Mouse (Mus musculus) layer of hippocampus, postnatal 36 days (tissue): ENCODE results near the gene L3mbtl2. TPM values are rescaled to one million over a fixed set of nuclear protein-coding genes. Genes with fewer than 3 reads are reported as not detected.
"Not testable (repeated sequence)": the region's sequence is repeated elsewhere in the genome, so short reads cannot be mapped to it uniquely, and the experiment has no call there.

ENCODE experiments used
- DNase-seq, 2 experiments: peaks; one replicate each; pipeline ENCODE4 v3.0.0; 2022
- total RNA-seq, 2 experiments: library from RNA; stranded (reverse); gene quantifications; 2 replicates each; pipeline ENCODE4 v1.2.3; 2021

The L3mbtl2 gene
- total RNA-seq, result 10 to 100 TPM; 34.6 to 37.5 TPM

DNA sequence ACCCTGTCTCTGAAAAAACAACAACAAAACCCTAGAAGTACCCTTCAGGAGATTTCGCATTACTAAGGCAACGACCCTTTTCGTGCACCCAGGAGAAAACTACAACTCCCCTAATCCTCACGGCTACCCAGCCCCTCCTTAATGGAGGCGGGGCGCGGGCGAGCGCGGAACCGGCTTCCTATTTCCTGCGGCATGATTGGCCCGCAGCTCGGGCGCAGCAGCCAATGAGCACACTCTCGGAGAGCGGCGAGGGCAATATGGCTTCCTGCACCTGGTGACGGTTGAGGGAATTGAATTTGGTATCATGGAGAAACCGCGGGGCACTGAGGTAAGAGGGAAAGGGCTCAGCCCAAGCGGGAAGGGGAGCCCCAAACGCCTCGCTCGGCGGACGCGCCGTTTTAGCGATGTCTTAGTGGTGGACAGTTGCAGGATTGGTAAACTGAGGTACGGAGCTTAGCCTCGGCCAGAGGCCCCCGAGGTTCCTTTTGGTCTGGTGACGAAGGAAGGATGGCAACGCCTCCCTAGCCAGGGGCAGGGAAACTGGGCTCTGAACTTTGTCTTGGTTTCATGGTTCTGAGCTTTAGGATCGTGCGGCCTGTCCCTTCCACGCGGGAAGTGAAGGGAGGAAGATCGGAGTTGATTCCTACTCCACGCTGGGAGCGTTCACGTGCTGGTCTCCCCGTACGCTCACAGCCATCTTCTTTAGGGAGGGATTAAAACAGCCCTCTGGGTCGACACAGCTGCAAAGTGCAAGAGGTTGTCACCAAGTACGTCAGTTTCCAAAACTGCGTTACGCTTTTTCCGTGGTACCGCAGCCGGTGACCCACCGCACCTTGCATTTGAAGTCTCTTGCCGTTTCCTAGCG is at the start of gene L3mbtl2:
Gene L3mbtl2, plus strand, starts transcription at position 193 of the 865 bp plus-strand sequence.
- peak; percentile 89 to 91 for DNase-seq

GRCm38 (mm10) chr15:81649516-81650455 is 13.9 kb upstream of the L3mbtl2 start:
- DNase-seq, result no peak

DNA sequence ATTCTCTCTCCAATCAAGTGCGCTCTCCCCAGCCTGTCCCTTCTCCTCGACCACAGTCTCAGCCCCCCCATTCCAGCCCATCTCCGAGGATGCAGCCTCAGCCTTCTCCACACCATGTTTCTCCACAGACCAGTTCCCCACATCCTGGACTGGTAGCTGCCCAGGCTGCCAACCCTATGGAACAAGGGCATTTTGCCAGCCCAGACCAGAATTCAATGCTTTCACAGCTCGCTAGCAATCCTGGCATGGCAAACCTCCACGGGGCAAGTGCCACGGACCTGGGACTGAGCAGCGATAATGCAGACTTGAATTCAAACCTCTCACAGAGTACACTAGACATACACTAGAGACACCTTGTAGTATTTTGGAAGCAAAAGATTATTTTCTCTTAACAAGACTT is 13.1 kb upstream of the L3mbtl2 start:
- DNase-seq, result no peak

GRCm38 (mm10) chr15:81661701-81662100 is 2.0 kb upstream of the L3mbtl2 start:
- no peak for DNase-seq

GRCm38 (mm10) chr15:81663281-81663680 is 408 bp upstream of the L3mbtl2 start:
- peak in 1 of 2 experiments; percentile 13 for DNase-seq

DNA sequence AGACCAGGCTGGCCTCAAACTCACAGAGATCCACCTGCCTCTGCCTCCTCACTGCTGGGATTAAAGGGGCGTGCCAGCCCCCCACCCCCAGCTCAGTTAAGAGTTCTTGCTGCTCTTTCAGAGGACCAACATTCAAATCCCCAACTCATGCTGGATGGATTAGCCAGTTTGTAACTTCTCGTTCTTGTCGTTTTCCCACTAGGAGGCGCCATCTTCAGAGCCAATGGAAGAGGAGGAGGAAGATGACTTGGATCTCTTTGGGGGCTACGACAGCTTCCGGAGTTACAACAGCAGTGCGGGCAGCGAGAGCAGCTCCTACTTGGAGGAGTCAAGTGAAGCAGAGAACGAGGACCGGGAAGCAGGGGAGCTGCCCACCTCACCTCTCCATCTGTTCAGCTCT is 3.3 kb downstream of the L3mbtl2 start:
- no peak for DNase-seq

DNA sequence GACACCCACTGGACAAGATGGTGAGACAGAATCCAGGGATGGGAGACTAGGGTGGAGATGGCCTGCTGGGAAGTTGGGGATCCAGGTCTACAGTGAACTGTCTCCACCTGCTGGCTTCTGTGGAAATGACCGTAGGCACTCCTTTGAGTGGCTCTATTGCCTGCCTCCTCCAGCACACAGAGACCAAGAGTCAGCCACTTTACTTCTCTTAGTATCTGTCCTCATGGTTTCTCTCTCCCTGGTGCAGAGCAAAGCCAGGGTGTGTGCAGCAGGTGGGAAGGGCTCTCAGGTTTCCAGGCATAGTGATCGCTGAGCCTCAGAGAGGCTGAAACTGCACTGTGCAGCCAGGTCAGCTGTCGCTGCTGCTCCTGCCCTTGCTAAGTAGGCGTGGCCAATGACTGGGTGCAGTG is 6.5 kb downstream of the L3mbtl2 start:
- DNase-seq, result peak; percentile 25 to 48

GRCm38 (mm10) chr15:81676637-81677036 is 12.9 kb downstream of the L3mbtl2 start:
- no peak for DNase-seq

- no peak for DNase-seq
Measured at GRCm38 (mm10) chr15:81680301-81680805, 16.7 kb downstream of the L3mbtl2 start.

DNA sequence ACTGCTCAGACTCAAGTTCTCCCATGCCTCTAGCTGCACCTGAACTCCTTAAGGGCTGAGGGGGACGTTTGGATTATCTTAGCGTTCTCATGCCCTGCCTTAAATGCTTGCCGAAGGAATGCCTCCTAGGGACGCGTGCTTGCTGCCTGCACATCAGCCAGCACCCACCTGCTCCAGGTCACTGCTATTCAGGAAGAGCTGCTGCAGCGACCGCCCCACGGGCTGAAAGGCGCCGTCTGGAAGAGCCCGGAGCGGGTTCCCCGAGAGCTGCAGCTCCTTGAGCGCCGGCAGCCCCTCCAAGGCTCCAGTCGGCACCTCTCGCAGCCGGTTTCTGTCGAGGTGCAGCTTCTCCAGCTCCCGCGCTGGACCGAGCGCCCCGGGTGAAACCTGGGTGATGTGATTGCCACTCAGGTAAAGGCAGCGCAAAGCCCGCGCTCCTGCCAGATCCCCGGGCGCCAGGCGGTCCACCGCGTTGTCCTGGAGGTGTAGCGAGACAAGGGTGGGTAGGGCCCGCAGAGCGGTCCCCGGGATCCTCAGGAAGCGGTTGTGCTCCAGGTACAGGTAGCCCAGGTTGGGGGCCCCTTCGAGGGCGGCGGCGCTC is 29.8 kb downstream of the L3mbtl2 start:
- DNase-seq, result no peak

GRCm38 (mm10) chr15:81693967-81694881 is 30.5 kb downstream of the L3mbtl2 start:
- DNase-seq, result peak; percentile 72 to 74

DNA sequence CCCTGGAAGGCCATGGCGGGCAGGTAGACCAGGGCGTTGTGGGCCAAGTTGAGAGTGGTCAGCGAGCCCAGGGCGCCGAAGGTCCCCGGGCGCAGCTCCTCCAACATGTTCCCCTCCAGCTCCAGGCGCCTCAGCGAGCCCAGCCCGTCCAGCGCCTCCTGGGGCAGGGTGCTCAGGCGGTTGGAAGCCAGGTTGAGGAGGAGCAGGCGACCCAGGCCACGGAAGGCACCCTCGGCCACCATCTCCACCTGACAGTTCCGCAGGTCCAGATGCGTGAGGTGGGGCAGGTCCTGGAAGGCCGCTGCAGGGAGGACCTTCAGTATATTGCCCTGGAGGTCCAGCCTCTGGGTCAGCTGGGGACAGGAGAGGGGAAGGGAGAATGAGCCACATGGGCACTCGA is 31.2 kb downstream of the L3mbtl2 start:
- DNase-seq, result no peak

- DNase-seq, result peak; percentile 46 to 53
Measured at GRCm38 (mm10) chr15:81697175-81697574, 33.5 kb downstream of the L3mbtl2 start, which contains the start of gene Chadl. TSS of gene Chadl (minus strand) at chr15:81697287.

DNA sequence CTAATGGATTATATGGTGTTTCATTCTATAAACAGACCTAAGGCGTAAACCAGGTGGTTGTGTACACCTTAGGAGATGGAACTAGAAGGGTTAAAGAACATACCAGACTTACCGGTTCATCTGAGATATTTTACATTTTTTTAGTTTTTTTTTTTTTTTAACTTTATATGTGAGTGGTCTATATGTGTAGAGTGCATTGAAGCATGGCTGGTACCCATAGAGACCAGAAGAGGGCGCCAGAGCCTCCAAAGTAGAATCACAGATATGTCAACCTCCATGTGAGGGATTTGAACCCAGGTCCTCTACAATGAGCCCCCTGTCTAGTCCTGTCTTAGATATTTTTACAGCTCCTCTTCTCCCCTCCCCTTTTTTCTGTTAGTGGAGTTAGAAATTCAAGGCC is 34.2 kb downstream of the L3mbtl2 start:
- DNase-seq, result no peak

- no peak for DNase-seq
Measured at GRCm38 (mm10) chr15:81698532-81698931, 34.8 kb downstream of the L3mbtl2 start.

- no peak for DNase-seq
Measured at GRCm38 (mm10) chr15:81700161-81700560, 36.5 kb downstream of the L3mbtl2 start.

DNA sequence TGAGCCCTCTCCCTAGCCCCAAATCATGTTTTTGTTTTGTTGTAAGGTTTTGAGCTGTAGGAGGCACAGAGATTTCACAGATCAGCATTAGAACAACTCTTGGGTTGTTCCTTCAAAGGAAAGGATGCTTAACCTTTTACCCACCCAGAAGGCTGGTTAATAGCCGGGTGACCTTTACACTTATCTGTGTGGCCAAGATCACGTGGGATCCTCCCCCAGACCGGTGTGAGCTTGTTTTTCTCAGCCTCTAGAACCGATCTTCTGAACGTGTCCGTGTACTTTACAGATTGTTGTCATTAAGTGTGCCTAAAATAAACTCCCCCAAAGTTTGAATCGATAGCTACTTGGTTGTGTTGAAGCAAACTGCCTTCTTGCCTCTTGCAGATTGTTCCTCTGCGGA is 36.9 kb downstream of the L3mbtl2 start:
- DNase-seq, result no peak

- not testable (repeated sequence) for DNase-seq
Measured at GRCm38 (mm10) chr15:81701350-81701749, 37.7 kb downstream of the L3mbtl2 start.

DNA sequence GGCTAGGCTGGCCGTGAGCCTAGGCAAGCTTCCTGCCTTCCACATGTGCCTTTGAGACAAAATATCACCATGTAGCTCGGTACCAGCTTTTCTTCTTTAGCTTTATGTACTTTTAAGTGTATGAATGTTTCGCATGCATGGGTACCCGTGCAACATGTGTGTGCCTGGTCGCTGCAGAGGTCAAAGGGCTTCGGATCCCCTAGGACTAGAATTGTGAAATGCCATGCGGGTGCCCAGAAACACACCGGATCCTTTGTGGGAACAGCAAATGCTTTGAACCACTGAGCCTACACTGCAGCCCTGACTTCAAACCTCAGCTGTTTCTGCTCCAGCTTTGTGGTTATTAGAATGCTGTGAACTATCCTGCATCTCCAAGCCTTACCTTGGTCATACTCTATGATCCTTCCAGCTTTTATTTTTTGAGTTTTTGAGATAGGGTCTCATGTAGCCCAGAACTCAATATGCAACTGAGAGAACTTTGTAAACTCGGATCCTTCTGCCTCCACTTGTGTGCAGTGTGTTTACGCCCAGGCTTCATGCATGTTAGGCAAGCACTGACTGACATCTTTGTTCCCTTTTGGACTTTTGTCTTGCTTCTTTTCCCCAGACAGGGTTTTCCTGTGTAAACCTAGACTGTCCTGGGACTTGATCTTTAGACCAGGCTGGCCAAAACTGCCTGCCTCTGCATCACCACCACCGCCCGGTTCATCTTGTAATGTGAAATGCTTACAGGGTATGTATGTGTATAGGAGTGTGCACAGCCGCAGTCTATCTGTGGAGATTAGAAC is 38.8 kb downstream of the L3mbtl2 start:
- DNase-seq, result no peak

GRCm38 (mm10) chr15:81703094-81703489 is 39.4 kb downstream of the L3mbtl2 start:
- DNase-seq, result no peak
